Mouse (Mus musculus) ES-E14 (cell line): ENCODE data around the gene Clec10a. TPM values are rescaled to one million over a fixed set of nuclear protein-coding genes. Genes with fewer than 3 reads are reported as not detected.

Experiments used
- DNase-seq: peaks from one replicate; pipeline ENCODE4 v3.0.0-alpha.2; 2013; ENCODE audit warnings: low read depth, low spot score
- H3K27ac ChIP-seq: 2 replicates; pipeline ENCODE4 v1.5.1; 2012; ENCODE audit warnings: low read depth, mild to moderate bottlenecking, low read length, moderate library complexity, mixed read lengths; ENCODE audit not compliant: poor library complexity, insufficient read depth, severe bottlenecking
- H3K36me3 ChIP-seq: 2 replicates; pipeline ENCODE4 v1.6.1; 2012; ENCODE audit warnings: mild to moderate bottlenecking, low read length, moderate library complexity, mixed read lengths; ENCODE audit not compliant: control insufficient read depth, poor library complexity, insufficient read depth, severe bottlenecking
- H3K4me1 ChIP-seq, 2 experiments: fragments of 150-350 bp in 1 of 2; sonication (generic) in 1 of 2; 2 replicates each; pipeline ENCODE4 v1.6.1; 2012; ENCODE audit warnings: low read length in 2 of 2, mild to moderate bottlenecking in 1 of 2, mixed read lengths in 1 of 2; ENCODE audit not compliant: control insufficient read depth in 2 of 2, insufficient read depth in 2 of 2, poor library complexity in 1 of 2
- H3K4me3 ChIP-seq, 2 experiments: fragments of 150-350 bp in 1 of 2; sonication (generic) in 1 of 2; 2 replicates each; pipeline ENCODE4 v1.5.1; 2012; ENCODE audit warnings: low read length in 2 of 2, low read depth in 1 of 2, mild to moderate bottlenecking in 1 of 2, mixed read lengths in 1 of 2; ENCODE audit not compliant: insufficient read depth in 1 of 2, poor library complexity in 1 of 2, severe bottlenecking in 1 of 2
- H3K9ac ChIP-seq: 2 replicates; pipeline ENCODE4 v1.6.1; 2012; ENCODE audit warnings: low read depth, mild to moderate bottlenecking, low read length, mixed read lengths; ENCODE audit not compliant: poor library complexity, insufficient read depth, severe bottlenecking
- H3K9me3 ChIP-seq: fragments of 150-350 bp; sonication (generic); 2 replicates; pipeline ENCODE4 v1.6.1; 2012; ENCODE audit warnings: low read depth, mild to moderate bottlenecking, low read length; ENCODE audit not compliant: control insufficient read depth, insufficient read depth
- CHD2 ChIP-seq: IDR thresholded peaks from 2 replicates; pipeline ENCODE4 v1.6.1; 2014; ENCODE audit warnings: mild to moderate bottlenecking, low read depth, low read length, inconsistent platforms
- HCFC1 ChIP-seq: IDR thresholded peaks from 2 replicates; pipeline ENCODE4 v1.6.1; 2012; ENCODE audit warnings: low read length, inconsistent platforms, borderline replicate concordance; ENCODE audit not compliant: insufficient read depth
- MAFK ChIP-seq: IDR thresholded peaks from 2 replicates; pipeline ENCODE4 v1.6.1; 2014; ENCODE audit warnings: mild to moderate bottlenecking, low read depth, low read length, inconsistent platforms; ENCODE audit not compliant: insufficient read depth
- ZC3H11A ChIP-seq: IDR thresholded peaks from 2 replicates; pipeline ENCODE4 v1.6.1; 2012; ENCODE audit warnings: low read depth, mild to moderate bottlenecking, inconsistent platforms, low read length, borderline replicate concordance
- ZNF384 ChIP-seq: IDR thresholded peaks from 2 replicates; pipeline ENCODE4 v1.6.1; 2012; ENCODE audit warnings: low read depth, low read length, inconsistent platforms
- in situ Hi-C, 2 experiments: fragments of 600-800 bp; cut with MboI; formaldehyde crosslinking; loops; one replicate each; pipeline ENCODE4 v1.15.1; 2025; ENCODE audit warnings: low sequenced_read_pairs in 2 of 2, inconsistent platforms in 1 of 2; ENCODE audit not compliant: unreplicated experiment in 2 of 2
- total RNA-seq: library from RNA; depleted of rRNA; stranded (reverse); fragments of 300-350 nt; gene quantifications from 2 replicates; pipeline ENCODE4 v1.2.3, GENCODE M21; 2012

The Clec10a gene
- total RNA-seq, 1 experiment: 2.1 TPM

- in situ Hi-C loops: no loop called here
- H3K4me1 ChIP-seq: 0 out of 4 replicates have a peak, but pooled peaks cover 0 to 5% of the 10 kb centered on the region in 2 experiments
- TF ChIP-seq HCFC1 (no peak), CHD2 (no peak), ZC3H11A (no peak), MAFK (no peak), ZNF384 (no peak)
- no peak overlapping the region for H3K4me3 ChIP-seq
- no peak overlapping the region for H3K27ac ChIP-seq
- DNase-seq: no peak
- H3K36me3 ChIP-seq: no peaks in the 10 kb centered on the region
- H3K9me3 ChIP-seq: no peaks in the 10 kb centered on the region
- no peak overlapping the region for H3K9ac ChIP-seq
Observed at GRCm38 (mm10) chr11:70198332-70198731, 42.3 kb downstream of the Clec10a start.

DNA sequence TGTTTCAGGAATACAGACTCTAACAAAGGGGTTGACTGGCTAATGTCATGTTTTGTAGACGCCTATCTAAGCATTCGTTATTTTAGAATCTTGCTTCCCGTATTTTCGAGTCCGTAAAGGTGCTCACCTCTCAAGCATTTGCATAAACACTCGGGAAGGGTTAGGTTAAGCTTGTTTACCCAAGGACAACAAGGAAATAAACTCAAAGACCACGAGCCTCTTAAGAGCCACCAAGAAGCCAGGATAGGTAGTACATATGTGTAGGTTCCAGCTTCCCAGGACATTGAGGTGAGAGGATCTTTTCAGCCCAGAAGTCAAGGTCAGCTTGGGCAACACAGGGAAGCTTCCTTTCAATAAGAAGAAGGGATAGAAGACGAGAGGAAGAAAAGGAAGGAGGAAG, 43.1 kb downstream of the Clec10a start:
- no peaks in the 10 kb centered on the region for H3K36me3 ChIP-seq
- H3K4me3 ChIP-seq: no peak overlapping the region
- H3K9me3 ChIP-seq: no peaks in the 10 kb centered on the region
- H3K9ac ChIP-seq: no peak overlapping the region
- no peak for DNase-seq
- H3K27ac ChIP-seq: no peak overlapping the region
- 0 out of 4 replicates have a peak, but pooled peaks cover 0 to 5% of the 10 kb centered on the region in 2 experiments for H3K4me1 ChIP-seq
- in situ Hi-C loops: no loop called here
- TF ChIP-seq ZC3H11A: no peak
- no peak for TF ChIP-seq ZNF384
- TF ChIP-seq CHD2: no peak
- no peak for TF ChIP-seq HCFC1
- no peak for TF ChIP-seq MAFK

- TF ChIP-seq CHD2 (no peak), ZNF384 (no peak), ZC3H11A (no peak), HCFC1 (no peak), MAFK (no peak)
- H3K4me3 ChIP-seq: no peak overlapping the region
- DNase-seq: no peak
- H3K9ac ChIP-seq: no peak overlapping the region
- H3K36me3 ChIP-seq: no peaks in the 10 kb centered on the region
- H3K9me3 ChIP-seq: no peaks in the 10 kb centered on the region
- 0 out of 4 replicates have a peak, but pooled peaks cover 0 to 5% of the 10 kb centered on the region in 2 experiments for H3K4me1 ChIP-seq
- in situ Hi-C loops: no loop called here
- no peak overlapping the region for H3K27ac ChIP-seq
Observed at GRCm38 (mm10) chr11:70200036-70200608, 44.1 kb downstream of the Clec10a start.

DNA sequence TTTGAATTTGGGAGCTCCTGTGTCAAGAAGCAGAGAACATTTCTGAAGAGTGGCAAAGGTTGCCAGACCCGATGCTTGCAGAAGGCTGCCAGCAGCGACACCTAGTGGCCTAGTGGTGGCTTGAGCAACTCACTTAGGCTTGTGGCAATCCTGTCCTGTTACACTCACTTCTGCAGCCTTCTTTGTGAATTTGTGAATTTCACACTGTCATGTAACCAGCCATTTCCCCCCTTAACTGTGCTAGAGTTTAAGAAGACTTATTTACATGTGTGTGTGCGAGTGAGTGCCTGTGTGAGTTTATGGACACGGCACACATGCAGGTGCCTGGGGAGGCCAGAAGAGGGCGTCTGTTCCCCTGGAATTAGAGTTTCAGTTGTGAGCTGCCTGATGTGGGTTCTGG, 45.7 kb downstream of the Clec10a start:
- TF ChIP-seq ZNF384 (no peak), ZC3H11A (no peak), MAFK (no peak), CHD2 (no peak), HCFC1 (no peak)
- peak; percentile 68 for DNase-seq
- no peaks in the 10 kb centered on the region for H3K9me3 ChIP-seq
- no peak overlapping the region for H3K9ac ChIP-seq
- H3K27ac ChIP-seq: no peak overlapping the region
- H3K4me1 ChIP-seq: 0 out of 4 replicates have a peak, but pooled peaks cover 0 to 5% of the 10 kb centered on the region in 2 experiments
- H3K36me3 ChIP-seq: no peaks in the 10 kb centered on the region
- in situ Hi-C loops: no loop called here
- peak overlapping the region in 1 of 2 experiments; percentile 37; a peak in 1 of 4 replicates for H3K4me3 ChIP-seq
